Mouse (Mus musculus) MEL (cell line): ENCODE results near the gene Soat1. TPM values are rescaled to one million over a fixed set of nuclear protein-coding genes. Genes with fewer than 3 reads are reported as not detected.

Experiments
- DNase-seq: peaks from one replicate; pipeline ENCODE4 v3.0.0; 2011; ENCODE audit warnings: low read depth, low spot score
- H3K27ac ChIP-seq: 2 replicates; pipeline ENCODE4 v1.5.1; 2012; ENCODE audit warnings: low read depth, mild to moderate bottlenecking, control low read depth, low read length, moderate library complexity; ENCODE audit not compliant: control insufficient read depth
- H3K27me3 ChIP-seq, 2 experiments: fragments of 150-350 bp in 1 of 2; sonication (generic) in 1 of 2; 2 replicates each; pipeline ENCODE4 v1.6.1; 2012; ENCODE audit warnings: low read length in 2 of 2, mild to moderate bottlenecking in 2 of 2, improper control_type of control experiment in 1 of 2, moderate library complexity in 1 of 2; ENCODE audit not compliant: insufficient read depth in 2 of 2, control insufficient read depth in 1 of 2
- H3K36me3 ChIP-seq, 2 experiments: 2 replicates each; pipeline ENCODE4 v1.6.1; 2012 to 2014; ENCODE audit warnings: low read length in 2 of 2, improper control_type of control experiment in 1 of 2, inconsistent platforms in 1 of 2, mild to moderate bottlenecking in 1 of 2; ENCODE audit not compliant: insufficient read depth in 2 of 2, control insufficient read depth in 1 of 2
- H3K4me1 ChIP-seq, 2 experiments: fragments of 150-350 bp in 1 of 2; sonication (generic) in 1 of 2; 2 replicates each; pipeline ENCODE4 v1.6.1; 2012; ENCODE audit warnings: low read length in 2 of 2, improper control_type of control experiment in 1 of 2, mild to moderate bottlenecking in 1 of 2; ENCODE audit not compliant: insufficient read depth in 2 of 2, control insufficient read depth in 1 of 2
- H3K4me3 ChIP-seq, 2 experiments: fragments of 150-350 bp in 1 of 2; sonication (generic) in 1 of 2; 2 replicates each; pipeline ENCODE4 v1.5.1; 2012; ENCODE audit warnings: low read depth in 2 of 2, low read length in 2 of 2, mild to moderate bottlenecking in 2 of 2, moderate library complexity in 2 of 2, control low read depth in 1 of 2, improper control_type of control experiment in 1 of 2; ENCODE audit not compliant: control insufficient read depth in 1 of 2, insufficient read depth in 1 of 2
- H3K79me2 ChIP-seq: 2 replicates; pipeline ENCODE4 v1.6.1; 2012; ENCODE audit warnings: mild to moderate bottlenecking, low read length, moderate library complexity; ENCODE audit not compliant: control insufficient read depth, poor library complexity, insufficient read depth
- H3K9ac ChIP-seq: 2 replicates; pipeline ENCODE4 v1.6.1; 2012; ENCODE audit warnings: low read depth, mild to moderate bottlenecking, control low read depth, low read length, moderate library complexity; ENCODE audit not compliant: control insufficient read depth, poor library complexity, severe bottlenecking
- H3K9me3 ChIP-seq: fragments of 150-350 bp; sonication (generic); replicated peaks from 2 replicates; pipeline ENCODE4 v1.6.1; 2012; ENCODE audit warnings: mild to moderate bottlenecking, low read length, improper control_type of control experiment, moderate library complexity; ENCODE audit not compliant: insufficient read depth
- BHLHE40 ChIP-seq: IDR thresholded peaks from 2 replicates; pipeline ENCODE4 v1.6.1; 2012; ENCODE audit warnings: low read depth, mild to moderate bottlenecking, inconsistent platforms, low read length, improper control_type of control experiment, borderline replicate concordance
- CHD1 ChIP-seq: IDR thresholded peaks from 2 replicates; pipeline ENCODE4 v1.6.1; 2012; ENCODE audit warnings: low read depth, mild to moderate bottlenecking, inconsistent platforms, low read length, improper control_type of control experiment
- CHD2 ChIP-seq: IDR thresholded peaks from 2 replicates; pipeline ENCODE4 v1.6.1; 2011; ENCODE audit warnings: low read length, improper control_type of control experiment
- EP300 ChIP-seq, 2 experiments: IDR thresholded peaks; 2 replicates each; pipeline ENCODE4 v1.6.1; 2011; ENCODE audit warnings: improper control_type of control experiment in 2 of 2, low read length in 2 of 2, low read depth in 1 of 2, mild to moderate bottlenecking in 1 of 2
- GABPA ChIP-seq: IDR thresholded peaks from 2 replicates; pipeline ENCODE4 v1.6.1; 2012; ENCODE audit warnings: low read depth, mild to moderate bottlenecking, inconsistent platforms, low read length, improper control_type of control experiment, moderate library complexity
- GATA1 ChIP-seq: IDR thresholded peaks from 2 replicates; pipeline ENCODE4 v1.6.1; 2011; ENCODE audit warnings: low read depth, low read length, improper control_type of control experiment
- HCFC1 ChIP-seq: IDR thresholded peaks from 2 replicates; pipeline ENCODE4 v1.6.1; 2012; ENCODE audit warnings: low read depth, mild to moderate bottlenecking, inconsistent platforms, low read length, improper control_type of control experiment, moderate library complexity
- JUND ChIP-seq: IDR thresholded peaks from 2 replicates; pipeline ENCODE4 v1.6.1; 2011; ENCODE audit warnings: low read depth, mild to moderate bottlenecking, improper control_type of control experiment, low read length
- KAT2A ChIP-seq: conservative IDR thresholded peaks from 2 replicates; pipeline ENCODE4 v1.6.1; 2012; ENCODE audit warnings: low read depth, low read length, improper control_type of control experiment, inconsistent platforms
- MAX ChIP-seq: IDR thresholded peaks from 2 replicates; pipeline ENCODE4 v1.6.1; 2011; ENCODE audit warnings: low read length, improper control_type of control experiment
- MAZ ChIP-seq: IDR thresholded peaks from 2 replicates; pipeline ENCODE4 v1.6.1; 2012; ENCODE audit warnings: low read depth, mild to moderate bottlenecking, inconsistent platforms, low read length, improper control_type of control experiment
- MYB ChIP-seq: IDR thresholded peaks from 2 replicates; pipeline ENCODE4 v1.6.1; 2011; ENCODE audit warnings: mild to moderate bottlenecking, low read depth, low read length, improper control_type of control experiment
- MYC ChIP-seq: IDR thresholded peaks from 2 replicates; pipeline ENCODE4 v1.6.1; 2011; ENCODE audit warnings: low read depth, mild to moderate bottlenecking, low read length, improper control_type of control experiment, moderate library complexity
- NELFE ChIP-seq: IDR thresholded peaks from 2 replicates; pipeline ENCODE4 v1.6.1; 2011; ENCODE audit warnings: low read depth, low read length, improper control_type of control experiment
- POLR2A ChIP-seq, 2 experiments: IDR thresholded peaks; 2 replicates each; pipeline ENCODE4 v1.6.1; 2011 to 2012; ENCODE audit warnings: low read length in 2 of 2, mild to moderate bottlenecking in 2 of 2, control low read depth in 1 of 2, improper control_type of control experiment in 1 of 2, low read depth in 1 of 2, moderate library complexity in 1 of 2; ENCODE audit not compliant: control insufficient read depth in 1 of 2, insufficient read depth in 1 of 2, poor library complexity in 1 of 2
- POLR2AphosphoS2 ChIP-seq: IDR thresholded peaks from 2 replicates; pipeline ENCODE4 v1.6.1; 2011; ENCODE audit warnings: low read length, improper control_type of control experiment
- RAD21 ChIP-seq: IDR thresholded peaks from 2 replicates; pipeline ENCODE4 v1.6.1; 2011; ENCODE audit warnings: mild to moderate bottlenecking, low read depth, low read length, improper control_type of control experiment
- SIN3A ChIP-seq: IDR thresholded peaks from 2 replicates; pipeline ENCODE4 v1.6.1; 2012; ENCODE audit warnings: low read length, improper control_type of control experiment, inconsistent platforms
- SMC3 ChIP-seq: IDR thresholded peaks from 2 replicates; pipeline ENCODE4 v1.6.1; 2011; ENCODE audit warnings: low read depth, low read length, improper control_type of control experiment
- TAL1 ChIP-seq: IDR thresholded peaks from 2 replicates; pipeline ENCODE4 v1.6.1; 2012; ENCODE audit warnings: mild to moderate bottlenecking, inconsistent platforms, low read length, moderate library complexity, mixed read lengths
- TBP ChIP-seq: IDR thresholded peaks from 2 replicates; pipeline ENCODE4 v1.8.0; 2011; ENCODE audit warnings: low read depth, low read length, improper control_type of control experiment
- TCF12 ChIP-seq: IDR thresholded peaks from 2 replicates; pipeline ENCODE4 v1.6.1; 2014; ENCODE audit warnings: low read depth, mild to moderate bottlenecking, inconsistent platforms, low read length, improper control_type of control experiment, moderate library complexity
- UBTF ChIP-seq: IDR thresholded peaks from 2 replicates; pipeline ENCODE4 v1.6.1; 2012; ENCODE audit warnings: low read depth, mild to moderate bottlenecking, inconsistent platforms, low read length, improper control_type of control experiment, moderate library complexity, borderline replicate concordance; ENCODE audit not compliant: insufficient read depth
- ZKSCAN1 ChIP-seq: IDR thresholded peaks from 2 replicates; pipeline ENCODE4 v1.6.1; 2012; ENCODE audit warnings: low read depth, mild to moderate bottlenecking, inconsistent platforms, low read length, improper control_type of control experiment, moderate library complexity
- ZMIZ1 ChIP-seq: IDR thresholded peaks from 2 replicates; pipeline ENCODE4 v1.6.1; 2012; ENCODE audit warnings: low read depth, mild to moderate bottlenecking, inconsistent platforms, low read length, improper control_type of control experiment, moderate library complexity
- polyA plus RNA-seq, 2 experiments: library from polyadenylated mRNA; stranded (reverse) in 1 of 2; unstranded in 1 of 2; fragments of >175 nt in 1 of 2; fragments of >200 nt in 1 of 2; gene quantifications; 2 replicates each; pipeline versions ENCODE4 v1.2.1 to v1.2.4; 2012; ENCODE audit warnings: low replicate concordance in 2 of 2, low read depth in 1 of 2; ENCODE audit not compliant: insufficient read length in 2 of 2, insufficient read depth in 1 of 2, missing spikeins in 1 of 2
- total RNA-seq: library from RNA; depleted of rRNA; stranded (reverse); fragments of 300-350 nt; gene quantifications from 2 replicates; pipeline ENCODE4 v1.2.3, GENCODE M21; 2012

Soat1 gene
- total and polyA plus RNA-seq, 3 experiments = 2.7 to 10.5 TPM; not detected in 1

DNA sequence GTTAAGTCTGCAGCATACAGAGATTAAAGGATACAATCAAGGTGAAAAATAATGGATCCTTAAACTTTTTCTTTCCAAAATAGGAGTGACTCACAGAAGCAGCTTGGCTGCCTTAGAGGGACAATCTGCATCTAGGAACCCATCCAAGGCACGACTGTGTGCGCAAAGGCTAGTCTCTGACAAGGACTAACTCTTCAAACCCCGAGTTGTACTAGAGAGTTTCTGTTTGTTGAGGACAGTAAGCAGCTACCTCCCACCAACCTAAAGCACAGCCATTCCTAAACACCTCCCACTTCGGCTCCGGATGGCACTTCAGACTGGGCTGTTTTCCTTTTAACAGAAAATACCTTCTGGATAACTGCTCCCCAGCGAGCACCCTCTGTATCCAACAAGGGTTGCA is 31.4 kb downstream of the Soat1 start:
- no peak overlapping the region for H3K9ac ChIP-seq
- TF ChIP-seq MYB = no peak
- TF ChIP-seq UBTF = no peak
- no peak for TF ChIP-seq RAD21
- TF ChIP-seq ZKSCAN1 = no peak
- no peak for TF ChIP-seq KAT2A
- TF ChIP-seq MAX = no peak
- no peak for TF ChIP-seq POLR2A (IDR thresholded peaks at IDR 0.05; ENCODE audit: control insufficient read depth in 1 of 2, insufficient read depth in 1 of 2, low read depth in 1 of 2, low read length in 2 of 2, poor library complexity in 1 of 2)
- no peak for TF ChIP-seq MAZ
- TF ChIP-seq TAL1 = no peak
- no peak for TF ChIP-seq ZMIZ1
- no peak for TF ChIP-seq SMC3
- no peak for TF ChIP-seq CHD2
- no peak for TF ChIP-seq JUND
- no peak for TF ChIP-seq SIN3A
- TF ChIP-seq TBP = no peak
- TF ChIP-seq, all 39 proteins: peak for 0
- no peaks in the 10 kb centered on the region for H3K9me3 ChIP-seq
- no peaks in the 10 kb centered on the region for H3K36me3 ChIP-seq
- H3K27me3 ChIP-seq = no peaks in the 10 kb centered on the region
- no peak for DNase-seq
- H3K4me3 ChIP-seq = no peak overlapping the region
- no peaks in the 10 kb centered on the region for H3K79me2 ChIP-seq
- H3K27ac ChIP-seq = no peak overlapping the region
- no peaks in the 10 kb centered on the region for H3K4me1 ChIP-seq

DNA sequence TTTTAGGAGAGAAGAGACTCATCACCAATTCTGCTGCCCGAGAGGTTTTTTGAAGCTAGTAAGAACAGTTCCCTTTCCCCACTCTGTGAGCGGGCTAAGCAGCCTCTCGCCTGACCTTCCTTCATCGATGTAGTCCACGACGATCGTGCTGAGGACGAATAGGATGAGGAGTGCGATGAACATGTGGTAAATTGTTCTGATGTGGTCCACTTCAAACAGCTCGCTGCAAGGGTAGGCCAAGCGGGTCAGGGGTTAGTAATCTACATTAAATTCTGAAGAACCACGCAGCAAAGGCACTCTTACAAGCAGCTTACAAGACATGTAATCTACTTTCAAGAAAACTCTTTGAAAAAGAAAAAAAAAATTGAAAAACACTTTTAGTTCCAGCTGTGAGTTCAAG is 31.9 kb downstream of the Soat1 start:
- Histone ChIP-seq H3K27ac (no peak overlapping the region), H3K4me1 (no peaks in the 10 kb centered on the region), H3K79me2 (no peaks in the 10 kb centered on the region), H3K9me3 (no peaks in the 10 kb centered on the region), H3K4me3 (no peak overlapping the region), H3K9ac (no peak overlapping the region), H3K36me3 (no peaks in the 10 kb centered on the region), H3K27me3 (no peaks in the 10 kb centered on the region)
- TF ChIP-seq TBP (no peak), CHD1 (no peak), GATA1 (no peak), MYC (no peak), ZMIZ1 (no peak), EP300 (IDR thresholded peaks at IDR 0.05; ENCODE audit: low read depth in 1 of 2, low read length in 2 of 2) (no peak), POLR2AphosphoS2 (no peak), TAL1 (no peak), UBTF (no peak), RAD21 (no peak), TCF12 (no peak), ZKSCAN1 (no peak), SIN3A (no peak), KAT2A (no peak), BHLHE40 (no peak), GABPA (no peak), MYB (no peak), HCFC1 (no peak), NELFE (no peak)
- no peak for DNase-seq
